Mouse (Mus musculus) bone marrow macrophage, adult 2 months (primary cell): ENCODE measurements at regions not wholly inside any gene's neighbourhood (a gene's known extent, or its start where the extent isn't known, plus 50 kb on each side); places are given as distances from the start of the nearest gene placed in this dataset.

ENCODE experiments used
- H3K27ac ChIP-seq: 2 replicates; pipeline ENCODE4 v1.5.1; 2012; ENCODE audit warnings: low read depth, low read length; ENCODE audit not compliant: insufficient read depth
- H3K4me1 ChIP-seq: 2 replicates; pipeline ENCODE4 v1.6.1; 2012; ENCODE audit warnings: low read length; ENCODE audit not compliant: control insufficient read depth, insufficient read depth
- H3K4me3 ChIP-seq: 2 replicates; pipeline ENCODE4 v1.5.1; 2012; ENCODE audit warnings: mild to moderate bottlenecking, low read length, moderate library complexity; ENCODE audit not compliant: insufficient read depth
- CTCF ChIP-seq: IDR thresholded peaks from 2 replicates; pipeline ENCODE4 v1.5.1; 2012; ENCODE audit warnings: low read depth, mild to moderate bottlenecking, low read length, moderate library complexity
- POLR2A ChIP-seq: IDR thresholded peaks from 2 replicates; pipeline ENCODE4 v1.6.1; 2012; ENCODE audit warnings: mild to moderate bottlenecking, low read depth, low read length, borderline replicate concordance

DNA sequence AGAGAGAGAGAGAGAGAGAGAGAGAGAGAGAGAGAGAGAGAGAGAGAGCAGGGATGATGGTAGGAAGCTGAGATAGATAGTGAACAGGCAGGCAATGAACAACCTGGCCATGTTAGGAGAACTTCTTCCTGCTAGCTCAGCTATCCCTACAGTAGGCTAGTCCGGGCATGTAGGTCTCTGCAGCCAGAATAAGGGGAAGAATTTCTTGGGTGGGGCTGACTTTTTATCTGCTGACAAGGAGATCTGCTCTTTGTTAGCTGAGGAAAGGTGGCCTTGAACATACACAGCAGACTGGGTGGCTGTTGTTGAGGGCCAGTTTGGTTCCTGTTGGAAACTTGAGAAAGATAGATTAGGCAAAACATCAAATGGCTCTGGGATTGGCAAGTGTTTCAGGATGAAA, 254.9 kb upstream of the Rnaseh2b start:
- Histone ChIP-seq H3K4me1 (peaks cover 14% of the 10 kb centered on the region), H3K4me3 (no peak overlapping the region), H3K27ac (peak overlapping the region; percentile 41)
- no peak for TF ChIP-seq POLR2A
- no peak for TF ChIP-seq CTCF

DNA sequence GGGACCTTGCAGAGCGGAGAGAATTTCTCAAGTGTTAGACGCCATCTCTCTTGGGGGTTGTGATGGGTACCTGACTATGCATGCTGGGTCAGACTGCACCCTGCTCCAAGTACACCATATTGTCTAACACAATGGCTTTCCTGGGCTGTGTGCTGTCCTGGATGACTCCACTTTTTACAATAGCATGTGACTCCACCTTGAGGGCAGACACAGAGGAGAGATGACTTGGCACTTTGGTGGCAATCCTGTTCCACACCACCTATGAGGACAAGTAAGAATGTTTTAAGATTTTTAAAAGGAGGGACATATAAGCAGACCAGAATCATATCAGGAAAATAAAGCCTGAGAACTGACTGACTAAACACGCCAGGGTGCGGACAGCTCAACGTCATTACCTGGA, 254.5 kb upstream of the Rnaseh2b start:
- peaks cover 14% of the 10 kb centered on the region for H3K4me1 ChIP-seq
- H3K4me3 ChIP-seq, result no peak overlapping the region
- TF ChIP-seq CTCF (no peak), POLR2A (no peak)
- peak overlapping the region; percentile 41 for H3K27ac ChIP-seq

DNA sequence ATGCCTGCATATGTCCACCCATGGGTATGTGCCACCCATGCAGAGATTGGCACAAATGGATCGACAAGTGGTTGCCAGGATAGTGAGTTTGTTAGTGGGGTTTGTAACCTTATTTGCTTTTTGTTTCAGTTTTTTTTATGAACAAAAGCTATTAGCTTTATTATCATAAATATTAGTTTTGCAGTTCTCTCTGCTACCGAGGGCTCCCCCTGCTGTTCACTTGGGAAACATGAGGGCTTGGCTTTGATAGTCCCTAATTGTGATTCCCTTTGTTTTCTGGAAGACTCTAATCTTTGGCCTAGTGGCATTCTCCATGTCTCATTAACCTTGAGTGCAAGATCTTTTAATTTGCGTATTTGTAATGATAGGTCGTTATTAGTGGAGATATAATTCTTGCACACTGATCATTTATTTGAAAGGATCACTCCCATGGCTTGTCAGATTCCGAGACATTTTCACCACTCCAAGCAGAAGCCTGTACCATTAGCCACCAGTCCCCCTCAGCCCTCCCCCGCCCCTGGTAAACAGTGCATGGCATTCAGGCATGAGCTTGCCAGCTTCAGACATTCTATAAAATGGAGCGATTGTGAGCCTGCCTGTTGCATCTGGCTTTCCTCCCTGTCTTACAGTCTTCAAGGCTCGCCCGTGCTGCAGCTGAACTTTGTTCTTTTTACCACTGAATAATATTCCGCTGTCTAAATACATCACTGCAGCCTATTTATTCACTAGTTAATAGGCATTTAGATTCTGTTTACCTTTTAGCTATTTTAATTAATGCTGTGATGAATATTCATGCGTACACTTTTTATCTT, 249.9 kb upstream of the Rnaseh2b start:
- Histone ChIP-seq H3K27ac (no peak overlapping the region), H3K4me1 (peaks cover 9% of the 10 kb centered on the region), H3K4me3 (no peak overlapping the region)
- no peak for TF ChIP-seq CTCF
- TF ChIP-seq POLR2A, result no peak

DNA sequence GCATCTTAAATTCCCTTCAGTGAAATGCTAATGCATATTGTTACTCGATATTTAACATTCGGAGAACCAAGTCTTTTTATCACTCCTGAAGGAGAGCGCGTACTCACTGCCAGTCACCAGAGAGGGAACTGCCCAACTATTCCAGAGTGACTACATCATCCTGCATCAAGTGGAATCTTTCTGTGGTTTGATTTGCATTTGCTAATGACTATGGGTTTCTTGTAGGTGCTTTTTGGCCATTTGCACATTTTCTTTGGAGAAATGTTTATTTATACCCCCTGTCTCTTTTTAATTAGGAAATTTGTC, 249.3 kb upstream of the Rnaseh2b start:
- TF ChIP-seq POLR2A, result no peak
- no peak overlapping the region for H3K4me3 ChIP-seq
- no peak overlapping the region for H3K27ac ChIP-seq
- H3K4me1 ChIP-seq, result peaks cover 3% of the 10 kb centered on the region

DNA sequence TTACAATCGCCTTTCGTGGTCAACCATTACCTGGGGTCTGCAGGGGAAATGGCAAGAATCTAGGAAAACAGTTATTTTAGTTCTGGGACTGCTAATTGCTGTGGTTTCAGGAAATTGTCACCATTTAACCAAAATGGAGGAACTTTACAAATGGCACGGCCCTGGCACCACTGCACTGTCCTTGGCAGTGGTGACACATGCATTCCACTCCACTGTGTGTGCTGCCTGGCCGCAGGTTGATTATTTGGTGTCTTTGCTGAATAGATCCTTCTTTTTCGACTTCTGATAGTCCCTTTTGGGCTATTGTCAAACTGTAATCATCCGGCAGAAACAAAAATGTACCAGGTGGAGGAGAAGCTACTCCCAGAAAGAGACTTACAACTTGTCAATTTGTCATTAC, 241.4 kb upstream of the Rnaseh2b start:
- Histone ChIP-seq H3K27ac (no peak overlapping the region), H3K4me3 (no peak overlapping the region), H3K4me1 (no peaks in the 10 kb centered on the region)
- TF ChIP-seq CTCF (no peak), POLR2A (no peak)

DNA sequence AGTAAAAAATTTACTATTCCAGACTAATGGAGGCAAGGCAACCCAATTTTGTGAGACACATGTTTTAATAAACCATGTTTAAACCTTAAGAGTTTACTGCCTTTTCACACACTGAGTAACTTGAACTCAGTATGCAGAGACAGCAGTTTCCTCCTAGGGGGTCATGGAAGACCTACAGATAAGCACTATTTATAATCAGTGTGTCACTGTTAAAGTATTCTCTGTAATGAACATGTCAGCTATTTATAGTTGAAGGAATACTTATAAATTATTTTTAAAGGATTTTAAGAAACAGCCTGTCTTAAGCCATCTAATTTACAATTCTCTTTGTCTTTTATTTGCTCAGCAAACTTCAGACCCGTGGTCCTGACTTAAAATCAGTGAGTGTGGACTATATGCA, 240.5 kb upstream of the Rnaseh2b start:
- H3K27ac ChIP-seq, result no peak overlapping the region
- TF ChIP-seq POLR2A (no peak), CTCF (no peak)
- no peak overlapping the region for H3K4me3 ChIP-seq
- H3K4me1 ChIP-seq, result no peaks in the 10 kb centered on the region

DNA sequence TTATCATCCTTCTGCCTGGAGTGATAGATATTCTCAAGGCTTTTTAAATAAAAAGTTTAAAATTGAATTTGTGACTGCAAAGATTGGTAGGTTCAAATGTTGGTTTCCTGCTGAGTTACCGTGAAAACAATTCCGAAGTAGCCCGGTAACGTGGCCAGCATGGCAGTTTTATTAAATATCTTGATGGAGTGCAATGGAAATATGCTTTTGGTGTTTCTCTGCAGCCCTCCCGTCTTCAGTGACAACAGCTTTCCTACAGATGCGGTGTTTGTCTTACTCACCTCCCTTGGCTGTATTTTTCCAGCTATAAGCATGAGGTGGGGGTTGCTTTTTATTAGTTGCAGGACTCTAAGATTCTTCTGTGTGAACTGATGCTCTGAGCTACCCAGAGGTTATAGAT, 239.4 kb upstream of the Rnaseh2b start:
- no peak for TF ChIP-seq CTCF
- no peak for TF ChIP-seq POLR2A
- no peaks in the 10 kb centered on the region for H3K4me1 ChIP-seq
- no peak overlapping the region for H3K4me3 ChIP-seq
- no peak overlapping the region for H3K27ac ChIP-seq

DNA sequence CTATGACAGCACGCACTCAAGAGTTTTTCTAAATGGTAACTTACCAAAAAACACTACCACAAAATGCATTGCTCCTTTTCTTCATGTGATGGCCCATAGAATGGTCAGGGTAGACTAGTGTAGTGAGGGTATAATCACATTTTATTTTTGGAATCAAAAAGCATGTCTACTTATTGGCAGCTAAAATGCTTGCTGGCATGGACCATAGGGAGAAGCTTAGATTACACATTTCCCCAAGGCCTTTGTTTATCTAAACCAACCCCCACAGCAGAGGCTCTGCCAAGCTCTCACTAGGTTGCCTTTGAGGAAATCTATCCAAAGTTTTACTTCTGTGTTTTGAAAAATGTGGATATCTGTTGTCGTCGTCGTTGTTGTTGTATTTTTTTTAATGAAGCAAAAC, 235.3 kb upstream of the Rnaseh2b start:
- TF ChIP-seq POLR2A, result no peak
- TF ChIP-seq CTCF, result no peak
- Histone ChIP-seq H3K27ac (no peak overlapping the region), H3K4me3 (no peak overlapping the region), H3K4me1 (no peaks in the 10 kb centered on the region)

DNA sequence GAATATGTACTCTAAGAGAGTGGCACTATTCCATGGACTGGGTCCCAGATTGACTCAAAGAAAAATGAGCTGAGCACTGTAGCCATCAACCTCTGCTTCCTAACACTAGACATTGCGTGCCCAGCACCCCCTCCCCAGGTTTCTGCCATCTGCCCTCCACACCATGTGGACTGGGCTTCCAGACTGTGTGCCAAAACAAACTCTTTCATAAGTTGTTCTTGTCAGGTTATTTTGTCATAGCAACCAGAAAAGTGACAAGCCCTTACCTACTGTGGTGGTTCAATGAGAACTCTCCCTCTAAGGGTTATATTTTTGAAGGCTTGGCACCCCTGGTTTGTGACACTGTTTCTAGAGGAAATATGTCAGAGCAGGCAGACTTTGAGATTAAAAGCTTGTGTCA, 234.3 kb upstream of the Rnaseh2b start:
- Histone ChIP-seq H3K27ac (no peak overlapping the region), H3K4me3 (no peak overlapping the region), H3K4me1 (no peaks in the 10 kb centered on the region)
- TF ChIP-seq POLR2A, result no peak
- TF ChIP-seq CTCF, result no peak

DNA sequence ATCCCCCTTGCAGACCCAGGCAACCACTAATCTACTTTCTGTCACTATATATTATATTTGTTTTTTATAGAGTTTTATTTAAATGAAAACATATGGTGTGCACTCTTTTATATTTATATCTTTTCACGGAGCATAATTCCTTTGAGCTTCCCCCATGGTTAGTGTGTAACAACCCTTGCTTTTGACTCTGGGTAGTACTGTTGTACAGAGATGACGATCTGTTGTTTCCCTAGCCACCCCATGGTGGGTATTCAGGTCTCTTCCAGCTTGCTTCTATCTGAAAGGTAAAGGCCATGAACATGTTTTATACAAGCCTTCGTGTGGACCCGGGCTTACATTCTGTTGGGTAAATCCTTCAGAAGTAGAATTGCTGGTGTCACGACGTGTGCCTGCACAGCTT, 221.2 kb upstream of the Rnaseh2b start:
- H3K4me3 ChIP-seq, result no peak overlapping the region
- H3K4me1 ChIP-seq, result peaks cover 3% of the 10 kb centered on the region; the same call in 1 of the 2 replicates
- no peak for TF ChIP-seq POLR2A
- no peak for TF ChIP-seq CTCF
- H3K27ac ChIP-seq, result no peak overlapping the region

DNA sequence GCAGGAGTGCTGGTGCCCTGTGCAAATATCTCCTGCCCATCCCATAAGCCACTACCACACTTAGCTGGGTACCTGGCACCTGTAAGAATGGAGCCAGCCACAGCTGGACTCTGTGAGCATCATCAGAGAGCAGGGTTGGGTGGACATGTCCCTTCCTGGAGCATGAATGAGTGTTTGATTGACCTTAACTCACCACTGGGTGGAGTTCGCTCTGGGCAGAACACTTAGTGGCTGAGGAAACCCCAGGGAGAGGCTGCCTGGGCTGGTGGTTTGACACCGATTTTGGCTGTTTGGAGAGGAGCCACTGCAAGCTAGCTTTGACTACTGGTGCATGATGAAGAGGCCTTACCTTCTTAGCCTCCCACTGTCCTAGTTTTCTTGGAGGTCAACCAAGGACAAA, 208.3 kb upstream of the Rnaseh2b start:
- Histone ChIP-seq H3K4me1 (no peaks in the 10 kb centered on the region), H3K4me3 (no peak overlapping the region), H3K27ac (no peak overlapping the region)
- TF ChIP-seq CTCF, result no peak
- TF ChIP-seq POLR2A, result no peak
